Mouse (Mus musculus) embryonic facial prominence, embryonic 14.5 days (tissue): ENCODE measurements around the gene Herc1. TPM values are rescaled to one million over a fixed set of nuclear protein-coding genes. Genes with fewer than 3 reads are reported as not detected.

ENCODE experiments used
- ATAC-seq: fragments of 200-750 bp; cut with Nextera tagmentation; 2 replicates; pipeline ENCODE4 v1.8.0; 2017; ENCODE audit warnings: low read depth, moderate number of reproducible peaks, moderate TSS enrichment
- DNase-seq: peaks from one replicate; pipeline ENCODE4 v3.0.0-alpha.2; 2015; ENCODE audit warnings: low spot score
- H3K27ac ChIP-seq: fragments of 300-500 bp; sonication (generic); replicated peaks from 2 replicates; pipeline ENCODE4 v1.5.1; 2014; ENCODE audit warnings: low read depth, mild to moderate bottlenecking, low read length, moderate library complexity
- H3K27me3 ChIP-seq: fragments of 300-500 bp; sonication (generic); replicated peaks from 2 replicates; pipeline ENCODE4 v1.6.1; 2014; ENCODE audit warnings: low read length; ENCODE audit not compliant: control insufficient read depth, insufficient read depth
- H3K36me3 ChIP-seq: fragments of 300-500 bp; sonication (generic); 2 replicates; pipeline ENCODE4 v1.6.1; 2014; ENCODE audit warnings: low read length, mixed read lengths; ENCODE audit not compliant: control insufficient read depth, insufficient read depth
- H3K4me1 ChIP-seq: fragments of 300-500 bp; sonication (generic); 2 replicates; pipeline ENCODE4 v1.6.1; 2014; ENCODE audit warnings: antibody characterized with exemption, low read length; ENCODE audit not compliant: control insufficient read depth, insufficient read depth
- H3K4me2 ChIP-seq: fragments of 300-500 bp; sonication (generic); 2 replicates; pipeline ENCODE4 v1.6.1; 2014; ENCODE audit warnings: low read depth, mild to moderate bottlenecking, low read length, moderate library complexity, mixed read lengths
- H3K4me3 ChIP-seq: fragments of 300-500 bp; sonication (generic); 2 replicates; pipeline ENCODE4 v1.5.1; 2014; ENCODE audit warnings: low read depth, mild to moderate bottlenecking, low read length
- H3K9ac ChIP-seq: fragments of 300-500 bp; sonication (generic); 2 replicates; pipeline ENCODE4 v1.6.1; 2014; ENCODE audit warnings: low read depth, mild to moderate bottlenecking, low read length, moderate library complexity, mixed read lengths
- H3K9me3 ChIP-seq: fragments of 300-500 bp; sonication (generic); 2 replicates; pipeline ENCODE4 v1.6.1; 2016; ENCODE audit warnings: low read length; ENCODE audit not compliant: control insufficient read depth
- WGBS: fragments of 180-500 bp; shearing (Covaris S2); extraction: QIAGEN DNeasy Blood & Tissue Kit; methylation state at CpG from one replicate; pipeline ENCODE4 v1.1.7; 2014; 5-methylcytosine and 5-hydroxymethylcytosine counted together
- polyA plus RNA-seq: library from polyadenylated mRNA; unstranded; fragments of >200 nt; fragmentation: Nextera tagmentation; extraction: Ambion mirVana; gene quantifications from 2 replicates; pipeline ENCODE4 v1.2.1, GENCODE M21; 2014

The Herc1 gene
- polyA plus RNA-seq, 1 experiment from 2014 or later = 20.0 TPM

GRCm38 (mm10) chr9:66515115-66515514 is 164.9 kb downstream of the Herc1 start:
- Histone ChIP-seq H3K4me3 (no peak overlapping the region), H3K4me1 (peaks cover 11% of the 10 kb centered on the region), H3K36me3 (peaks cover 46% of the 10 kb centered on the region), H3K9me3 (no peaks in the 10 kb centered on the region), H3K27me3 (no peaks in the 10 kb centered on the region), H3K27ac (peak overlapping the region; percentile 34; the same call in 1 of the 2 replicates), H3K9ac (no peak overlapping the region), H3K4me2 (no peak overlapping the region)
- 84% methylated on average over 2 of the region's 2 CpGs for WGBS
- no peak for DNase-seq
- no peak for ATAC-seq

- no peak overlapping the region for H3K27ac ChIP-seq
- H3K4me3 ChIP-seq = no peak overlapping the region
- WGBS = 91% methylated on average over 10 of the region's 10 CpGs
- DNase-seq (no peak), ATAC-seq (no peak)
- no peaks in the 10 kb centered on the region for H3K9me3 ChIP-seq
- H3K36me3 ChIP-seq = peaks cover 51% of the 10 kb centered on the region
- no peak overlapping the region for H3K9ac ChIP-seq
- H3K27me3 ChIP-seq = no peaks in the 10 kb centered on the region
- H3K4me2 ChIP-seq = no peak overlapping the region
- peaks cover 6% of the 10 kb centered on the region for H3K4me1 ChIP-seq
These were observed 165.5 kb downstream of the Herc1 start for GRCm38 (mm10) chr9:66515680-66516210.

GRCm38 (mm10) chr9:66516296-66516940 is 166.2 kb downstream of the Herc1 start:
- Histone ChIP-seq H3K9me3 (no peaks in the 10 kb centered on the region), H3K4me3 (no peak overlapping the region), H3K36me3 (peaks cover 51% of the 10 kb centered on the region), H3K4me1 (0 out of 2 replicates have a peak, but pooled peaks cover 4% of the 10 kb centered on the region), H3K9ac (no peak overlapping the region), H3K27me3 (no peaks in the 10 kb centered on the region), H3K27ac (no peak overlapping the region), H3K4me2 (no peak overlapping the region)
- ATAC-seq (no peak), DNase-seq (no peak)
- 88% methylated on average over 6 of the region's 6 CpGs for WGBS

- DNase-seq = no peak
- ATAC-seq = no peak
- no peak overlapping the region for H3K4me3 ChIP-seq
These were observed 167.5 kb downstream of the Herc1 start for GRCm38 (mm10) chr9:66517746-66518145.

GRCm38 (mm10) chr9:66518251-66518650 is 168.0 kb downstream of the Herc1 start:
- 85% methylated on average over 5 of the region's 5 CpGs for WGBS
- ATAC-seq = no peak

More at GRCm38 (mm10) chr9:66517746-66518145, 167.5 kb downstream of the Herc1 start:
- no peaks in the 10 kb centered on the region for H3K9me3 ChIP-seq
- no peak overlapping the region for H3K27ac ChIP-seq
- H3K4me1 ChIP-seq = 0 out of 2 replicates have a peak, but pooled peaks cover under 1% of the 10 kb centered on the region
- peaks cover 63% of the 10 kb centered on the region for H3K36me3 ChIP-seq
- H3K4me2 ChIP-seq = no peak overlapping the region
- no peak overlapping the region for H3K9ac ChIP-seq
- 93% methylated on average over 10 of the region's 10 CpGs for WGBS
- H3K27me3 ChIP-seq = no peaks in the 10 kb centered on the region

GRCm38 (mm10) chr9:66518901-66519300 is 168.7 kb downstream of the Herc1 start:
- 62% methylated on average over 5 of the region's 5 CpGs for WGBS
- no peak overlapping the region for H3K27ac ChIP-seq
- H3K9me3 ChIP-seq = no peaks in the 10 kb centered on the region

More at GRCm38 (mm10) chr9:66518251-66518650, 168.0 kb downstream of the Herc1 start:
- H3K9me3 ChIP-seq = no peaks in the 10 kb centered on the region
- H3K4me2 ChIP-seq = no peak overlapping the region
- peaks cover 67% of the 10 kb centered on the region for H3K36me3 ChIP-seq
- DNase-seq = no peak
- H3K27ac ChIP-seq = no peak overlapping the region
- H3K27me3 ChIP-seq = no peaks in the 10 kb centered on the region
- H3K9ac ChIP-seq = no peak overlapping the region
- no peak overlapping the region for H3K4me3 ChIP-seq
- H3K4me1 ChIP-seq = no peaks in the 10 kb centered on the region

GRCm38 (mm10) chr9:66520299-66520698 is 170.0 kb downstream of the Herc1 start:
- no peaks in the 10 kb centered on the region for H3K27me3 ChIP-seq
- no peak overlapping the region for H3K4me2 ChIP-seq
- H3K27ac ChIP-seq = no peak overlapping the region
- WGBS = 95% methylated on average over 4 of the region's 4 CpGs
- DNase-seq = no peak
- no peaks in the 10 kb centered on the region for H3K4me1 ChIP-seq
- peaks cover 75% of the 10 kb centered on the region for H3K36me3 ChIP-seq
- no peak for ATAC-seq
- no peaks in the 10 kb centered on the region for H3K9me3 ChIP-seq
- H3K4me3 ChIP-seq = no peak overlapping the region
- no peak overlapping the region for H3K9ac ChIP-seq

More at GRCm38 (mm10) chr9:66518901-66519300, 168.7 kb downstream of the Herc1 start:
- no peak overlapping the region for H3K4me3 ChIP-seq
- peaks cover 73% of the 10 kb centered on the region for H3K36me3 ChIP-seq
- ATAC-seq = peak; percentile 70
- H3K4me1 ChIP-seq = no peaks in the 10 kb centered on the region
- H3K4me2 ChIP-seq = no peak overlapping the region
- no peaks in the 10 kb centered on the region for H3K27me3 ChIP-seq
- DNase-seq = peak; percentile 80
- no peak overlapping the region for H3K9ac ChIP-seq

- Histone ChIP-seq H3K4me3 (no peak overlapping the region), H3K27ac (no peak overlapping the region), H3K9me3 (no peaks in the 10 kb centered on the region), H3K4me2 (no peak overlapping the region), H3K36me3 (peaks cover 77% of the 10 kb centered on the region), H3K9ac (no peak overlapping the region), H3K4me1 (no peaks in the 10 kb centered on the region), H3K27me3 (no peaks in the 10 kb centered on the region)
- WGBS = 93% methylated on average over 3 of the region's 3 CpGs
- ATAC-seq (no peak), DNase-seq (no peak)
These were observed 171.3 kb downstream of the Herc1 start for GRCm38 (mm10) chr9:66521595-66521994.

GRCm38 (mm10) chr9:66542785-66543184 is 192.5 kb downstream of the Herc1 start:
- no peaks in the 10 kb centered on the region for H3K9me3 ChIP-seq
- ATAC-seq = no peak
- no peaks in the 10 kb centered on the region for H3K4me1 ChIP-seq
- H3K36me3 ChIP-seq = peaks cover 76% of the 10 kb centered on the region
- H3K4me3 ChIP-seq = no peak overlapping the region
- no peak overlapping the region for H3K27ac ChIP-seq
- H3K4me2 ChIP-seq = no peak overlapping the region
- DNase-seq = no peak
- no peaks in the 10 kb centered on the region for H3K27me3 ChIP-seq
- WGBS = 80% methylated on average over 4 of the region's 4 CpGs
- H3K9ac ChIP-seq = no peak overlapping the region
